Comparison of ENCODE assay signal across 21 mouse cellular contexts in genomic region chr17:67296604-67297595, GRCm38 (mm10). TPM values are rescaled to one million over a fixed set of nuclear protein-coding genes. Genes with fewer than 3 reads are reported as not detected.
DNase-seq lines count a peak whose midpoint lies in the region; ATAC-seq lines count a peak whose summit lies in the region.
"Had no signal": no experiment of that assay in that cellular context is flagged by ENCODE, and none has a peak within 500 bp of the region (broad histone marks: within the 10 kb centered on the region; RNA-seq: fewer than 3 reads in every experiment).

No protein-coding gene starts in this region.

- no peak overlapping the region for H3K27ac ChIP-seq in intestine, embryonic 16.5 days (ENCODE audit: low read length)
- H3K27ac ChIP-seq in limb, embryonic 10.5 days = no peak overlapping the region
- H3K27ac ChIP-seq: forebrain, embryonic 13.5 days; midbrain, embryonic 13.5 days had no signal

- intact Hi-C loops in heart, postnatal 25 days (cut with DNase I) = no loop called here
- intact Hi-C loops in heart, postnatal 10 days (cut with DNase I) = no loop called here

- peak; percentile 18 for DNase-seq in heart, postnatal 25 days (ENCODE audit: low spot score)
- no peak for DNase-seq in heart, postnatal 10 days
- DNase-seq in adrenal gland, postnatal 36 days = peak; percentile 60 to 61
- peak; percentile 40 for DNase-seq in lung, postnatal 25 days (ENCODE audit: low spot score)
- DNase-seq in limb, embryonic 10.5 days (ENCODE audit: low spot score) = no peak
- no peak for DNase-seq in embryo, embryonic 10 days (ENCODE audit: low spot score)
- DNase-seq: cerebellum, adult 9-11 months; embryo, embryonic 11 days; gastrocnemius, postnatal 36 days; kidney, adult 9 months; left cerebral cortex, postnatal 4 days; retina, postnatal 1 day; right cerebral cortex, postnatal 4 days; thymus, postnatal 25 days had no signal

- H3K4me1 ChIP-seq in intestine, embryonic 16.5 days (ENCODE audit: control insufficient read depth, insufficient read depth, low read length) = 0 out of 2 replicates have a peak, but pooled peaks cover 3% of the 10 kb centered on the region
- peaks cover 5% of the 10 kb centered on the region; the same call in 1 of the 2 replicates for H3K4me1 ChIP-seq in limb, embryonic 10.5 days
- H3K4me1 ChIP-seq: forebrain, embryonic 13.5 days had no signal

- H3K36me3 ChIP-seq in intestine, embryonic 16.5 days (ENCODE audit: control insufficient read depth, insufficient read depth, low read length) = no peaks in the 10 kb centered on the region
- no peaks in the 10 kb centered on the region for H3K36me3 ChIP-seq in limb, embryonic 10.5 days
- H3K36me3 ChIP-seq: midbrain, embryonic 13.5 days had no signal

- H3K9ac ChIP-seq in intestine, embryonic 16.5 days (ENCODE audit: low read depth, low read length) = no peak overlapping the region
- H3K9ac ChIP-seq: forebrain, embryonic 13.5 days; midbrain, embryonic 13.5 days had no signal

- no peaks in the 10 kb centered on the region for H3K27me3 ChIP-seq in intestine, embryonic 16.5 days (replicated peaks; ENCODE audit: control insufficient read depth, insufficient read depth, low read length)
- H3K27me3 ChIP-seq in limb, embryonic 10.5 days (ENCODE audit: low read depth, poor library complexity, severe bottlenecking) = no peaks in the 10 kb centered on the region

- no peaks in the 10 kb centered on the region for H3K9me3 ChIP-seq in intestine, embryonic 16.5 days (ENCODE audit: control insufficient read depth, low read length)
- no peaks in the 10 kb centered on the region for H3K9me3 ChIP-seq in limb, embryonic 10.5 days (replicated peaks)
- H3K9me3 ChIP-seq: forebrain, embryonic 13.5 days; midbrain, embryonic 13.5 days had no signal

- no peak overlapping the region for H3K4me3 ChIP-seq in intestine, embryonic 16.5 days (ENCODE audit: low read length)
- H3K4me3 ChIP-seq in limb, embryonic 10.5 days = no peak overlapping the region
- H3K4me3 ChIP-seq: forebrain, embryonic 13.5 days; midbrain, embryonic 13.5 days; myocyte had no signal

- ATAC-seq in intestine, embryonic 16.5 days = peak; percentile 90
- ATAC-seq: forebrain, embryonic 13.5 days; hindbrain, embryonic 16.5 days; midbrain, embryonic 13.5 days had no signal

- 84% methylated on average over 13 of the region's 13 CpGs for WGBS in intestine, embryonic 16.5 days
- 89% methylated on average over 13 of the region's 13 CpGs for WGBS in limb, embryonic 10.5 days

- H3K4me2 ChIP-seq in intestine, embryonic 16.5 days (ENCODE audit: low read depth, low read length) = no peak overlapping the region
- H3K4me2 ChIP-seq: forebrain, embryonic 13.5 days; liver, embryonic 11.5 days; midbrain, embryonic 13.5 days had no signal

RNA-seq across cellular contexts. Expression of gene Ptprm, which starts 57.4 kb away (rescaled TPM):
- total RNA-seq in heart, postnatal 25 days (2021) = 10 to 100 TPM; 78.4 to 88.4 TPM
- total RNA-seq in heart, postnatal 10 days (2021) = 100 to 1,000 TPM; 132 to 133 TPM
- total RNA-seq in adrenal gland, postnatal 36 days (2021) = 10 to 100 TPM; 29.3 to 34.4 TPM
- 7.0 and 8.5 TPM in 2 replicates for polyA plus RNA-seq in intestine, embryonic 16.5 days (2015; fragmentation: Nextera tagmentation; extraction: Ambion mirVana)
- 7.5 and 9.0 TPM in 2 replicates for polyA plus RNA-seq in limb, embryonic 10.5 days (2016; fragmentation: Nextera tagmentation; extraction: Ambion mirVana)
- total RNA-seq: neutrophil, adult 5-6 weeks had no signal

Comparison
In these comparisons a context has a peak if more than half of its experiments do, and no peak if none do; other contexts are left out.
1. DNase-seq: peak in heart, postnatal 25 days (single experiment), adrenal gland, postnatal 36 days (2 of 2) and lung, postnatal 25 days (single experiment); none in heart, postnatal 10 days (0 of 2), limb, embryonic 10.5 days (single experiment) and embryo, embryonic 10 days (single experiment).